Mouse (Mus musculus): ENCODE measurements around the gene Rab39. TPM values are rescaled to one million over a fixed set of nuclear protein-coding genes. Genes with fewer than 3 reads are reported as not detected.

The Rab39 gene
- polyA plus RNA-seq, 1 experiment from 2014 or later, result 1.3 TPM

DNA sequence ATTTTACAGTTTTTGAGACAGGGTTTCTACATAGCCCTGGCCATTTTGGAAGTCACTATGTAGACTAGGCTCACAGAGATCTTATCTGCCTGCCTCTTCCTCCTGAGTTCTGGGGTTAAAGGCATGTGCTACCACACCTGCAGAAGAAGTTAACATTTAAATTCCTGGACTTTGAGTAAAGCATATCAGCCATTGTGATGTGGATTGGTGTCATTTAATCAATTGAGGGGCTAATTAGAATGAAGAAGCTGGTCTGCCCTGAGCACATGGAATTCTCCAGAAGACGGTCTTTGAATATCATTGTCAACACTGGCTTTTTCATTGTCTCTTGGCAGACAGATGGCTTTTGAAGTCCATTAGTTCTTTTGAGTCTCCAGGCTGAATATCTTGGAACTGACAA is 25.2 kb downstream of the Rab39 start:
- H3K4me1 ChIP-seq, result no peaks in the 10 kb centered on the region
- no peaks in the 10 kb centered on the region for H3K36me3 ChIP-seq
- no peak overlapping the region for H3K27ac ChIP-seq
- H3K4me3 ChIP-seq, result no peak overlapping the region
- no peaks in the 10 kb centered on the region for H3K9me3 ChIP-seq
- no peaks in the 10 kb centered on the region for H3K27me3 ChIP-seq
- no peak overlapping the region for H3K9ac ChIP-seq
- no peak for ATAC-seq (ENCODE audit: insufficient number of reproducible peaks, insufficient read depth, low FRiP score, low TSS enrichment)
- H3K4me2 ChIP-seq (replicated peaks), result no peak overlapping the region
- 100% methylated on average over 1 of the region's 1 CpGs for WGBS

DNA sequence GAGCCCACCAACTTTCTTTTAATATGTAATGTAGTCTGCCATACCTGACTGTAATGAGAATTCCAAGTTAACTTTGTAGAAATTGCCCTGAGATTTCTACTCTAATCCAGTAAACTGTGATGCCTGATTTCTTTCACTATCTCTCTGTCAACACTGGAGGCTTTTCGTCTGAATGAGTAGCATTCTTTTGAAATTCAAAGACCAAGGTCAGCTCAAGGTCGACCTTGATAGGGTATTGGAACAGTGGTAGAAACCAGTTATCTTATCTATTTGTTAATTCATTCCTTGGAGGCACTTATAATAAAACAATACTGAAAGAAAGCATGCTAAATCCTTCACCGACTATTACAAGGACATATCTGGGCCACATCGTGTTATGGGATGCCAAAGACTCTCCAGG is 29.1 kb downstream of the Rab39 start:
- ATAC-seq (ENCODE audit: insufficient number of reproducible peaks, insufficient read depth, low FRiP score, low TSS enrichment), result no peak
- WGBS, result 67% methylated on average over 4 of the region's 4 CpGs
- H3K27me3 ChIP-seq, result no peaks in the 10 kb centered on the region

DNA sequence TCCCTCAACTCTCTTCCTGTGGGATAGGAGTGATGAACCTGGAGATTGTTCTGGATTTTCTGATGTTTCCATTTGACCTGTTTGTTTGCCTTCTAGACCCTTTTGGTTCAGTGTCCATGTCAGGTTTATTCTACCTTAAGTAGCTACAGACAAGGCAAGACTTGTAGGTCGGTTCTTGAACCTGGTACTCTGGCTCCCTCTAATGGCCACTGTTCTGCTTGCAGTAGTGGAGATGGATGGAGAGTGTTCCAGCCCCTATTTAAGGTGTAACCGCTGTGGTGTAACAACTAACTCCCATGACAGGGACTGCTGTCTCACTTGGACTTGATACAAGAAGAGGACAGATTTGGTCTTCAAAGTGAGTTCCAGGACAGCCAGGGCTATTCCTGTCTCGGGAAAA is 32.5 kb downstream of the Rab39 start:
- WGBS, result 14% methylated on average over 3 of the region's 3 CpGs
- Histone ChIP-seq H3K4me1 (no peaks in the 10 kb centered on the region), H3K9me3 (no peaks in the 10 kb centered on the region), H3K9ac (no peak overlapping the region), H3K27me3 (no peaks in the 10 kb centered on the region), H3K4me2 (replicated peaks) (no peak overlapping the region), H3K27ac (no peak overlapping the region), H3K36me3 (no peaks in the 10 kb centered on the region), H3K4me3 (no peak overlapping the region)
- no peak for ATAC-seq (ENCODE audit: insufficient number of reproducible peaks, insufficient read depth, low FRiP score, low TSS enrichment)

More for the DNA sequence above, 29.1 kb downstream of the Rab39 start:
- Histone ChIP-seq H3K4me2 (replicated peaks) (no peak overlapping the region), H3K36me3 (no peaks in the 10 kb centered on the region), H3K4me1 (no peaks in the 10 kb centered on the region), H3K27ac (no peak overlapping the region), H3K4me3 (no peak overlapping the region), H3K9me3 (no peaks in the 10 kb centered on the region), H3K9ac (no peak overlapping the region)

DNA sequence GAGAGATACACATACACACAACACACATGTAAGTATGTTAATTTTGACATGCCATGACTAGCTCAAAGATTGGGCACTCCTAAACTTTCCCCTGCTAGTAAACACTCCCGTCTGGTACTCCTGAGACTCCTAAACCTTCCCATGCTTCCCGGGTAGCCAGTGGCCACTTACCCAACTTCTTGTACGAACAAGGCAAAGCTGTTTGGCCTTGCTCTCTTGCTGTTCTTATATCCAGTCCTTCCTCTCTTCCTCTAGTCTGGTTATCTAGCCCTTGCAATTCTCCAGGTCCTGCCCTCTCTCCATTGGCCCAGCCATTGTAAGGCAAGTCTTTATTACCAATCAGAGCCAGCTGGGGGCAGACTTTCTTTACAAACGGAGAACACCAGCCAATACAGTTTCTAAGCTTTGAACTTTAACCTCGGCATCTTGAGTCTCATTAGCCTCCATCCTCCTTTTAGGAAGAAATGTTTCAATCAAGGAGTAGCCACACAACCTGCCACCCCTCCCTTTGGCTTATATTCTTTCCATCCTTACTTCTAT is 36.3 kb downstream of the Rab39 start, which contains the start of gene Cul5:
Gene Cul5, minus strand, starts transcription at position 335 of the 540 bp plus-strand sequence.
- Histone ChIP-seq H3K4me1 (peaks cover 16% of the 10 kb centered on the region), H3K4me2 (replicated peaks) (no peak within 1 kb of the TSS), H3K27ac (no peak within 1 kb of the TSS), H3K9ac (no peak within 1 kb of the TSS), H3K9me3 (no peaks in the 10 kb centered on the region), H3K27me3 (no peaks in the 10 kb centered on the region), H3K4me3 (no peak within 1 kb of the TSS), H3K36me3 (no peaks in the 10 kb centered on the region)
- 50% methylated on average over 5 of the region's 5 CpGs for WGBS
- ATAC-seq (ENCODE audit: insufficient number of reproducible peaks, insufficient read depth, low FRiP score, low TSS enrichment), result no peak

DNA sequence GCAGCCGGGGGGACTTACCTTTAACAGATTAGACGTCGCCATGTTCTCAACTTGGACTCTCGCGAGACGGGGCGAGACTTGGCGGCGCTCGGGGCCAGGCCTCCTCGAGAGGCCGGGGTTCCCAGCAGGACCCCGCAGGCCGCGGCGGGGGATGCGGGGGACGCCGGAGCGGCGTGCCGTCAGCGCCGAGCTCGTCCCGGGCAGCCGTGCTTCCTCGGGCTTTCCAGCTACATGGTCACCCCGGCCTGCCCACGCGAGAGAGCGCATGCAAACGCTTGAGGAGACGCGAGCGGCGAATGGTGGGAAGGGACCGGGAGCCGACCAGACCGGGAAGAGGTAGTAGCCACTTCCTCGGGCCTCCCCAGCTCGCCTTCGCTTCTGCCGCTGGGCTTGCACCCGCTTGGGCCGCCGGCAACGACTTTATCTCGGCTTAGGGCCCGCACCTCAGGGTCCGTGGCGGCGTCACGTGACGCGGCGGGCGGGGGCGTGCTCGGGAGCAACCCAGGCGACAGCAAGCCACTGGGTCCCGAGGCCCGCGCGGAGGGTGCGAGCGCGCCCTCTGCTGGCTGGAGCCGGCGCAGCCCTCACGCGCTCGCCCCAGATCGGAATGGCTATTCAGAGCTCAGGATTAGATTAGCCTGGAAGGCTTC is 38.9 kb downstream of the Rab39 start:
- H3K9me3 ChIP-seq, result no peaks in the 10 kb centered on the region
- peak overlapping the region; percentile 90 for H3K4me2 ChIP-seq (replicated peaks)
- H3K9ac ChIP-seq, result peak overlapping the region; percentile 94
- WGBS, result under 1% methylated on average over 74 of the region's 74 CpGs
- H3K4me3 ChIP-seq, result peak overlapping the region; percentile 90
- ATAC-seq (ENCODE audit: insufficient number of reproducible peaks, insufficient read depth, low FRiP score, low TSS enrichment), result peak; percentile 97
- no peaks in the 10 kb centered on the region for H3K36me3 ChIP-seq
- peak overlapping the region; percentile 96 for H3K27ac ChIP-seq
- H3K4me1 ChIP-seq, result peaks cover 22% of the 10 kb centered on the region
- no peaks in the 10 kb centered on the region for H3K27me3 ChIP-seq

DNA sequence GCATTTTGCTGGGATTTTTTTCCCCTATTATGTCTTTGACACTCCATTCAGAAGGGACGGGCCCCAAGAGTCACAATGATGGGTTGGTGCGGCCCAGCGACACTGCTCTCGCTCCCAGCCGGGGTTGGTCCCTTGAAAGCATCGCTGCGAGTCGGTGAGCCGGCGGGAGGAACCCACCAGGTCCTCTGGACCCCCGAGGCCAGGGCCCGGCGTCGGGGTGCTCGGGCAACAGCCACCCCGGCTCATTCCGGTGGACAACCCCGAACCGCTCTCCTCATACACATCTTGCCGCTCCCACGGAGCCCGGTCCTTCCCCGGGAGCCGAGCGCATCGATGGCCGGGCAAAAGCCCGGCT is 39.4 kb downstream of the Rab39 start:
- Histone ChIP-seq H3K9ac (peak overlapping the region; percentile 94), H3K4me2 (replicated peaks) (peak overlapping the region; percentile 90), H3K27ac (peak overlapping the region; percentile 96), H3K36me3 (no peaks in the 10 kb centered on the region), H3K4me1 (peaks cover 22% of the 10 kb centered on the region), H3K4me3 (peak overlapping the region; percentile 90), H3K9me3 (no peaks in the 10 kb centered on the region), H3K27me3 (no peaks in the 10 kb centered on the region)
- WGBS, result under 1% methylated on average over 28 of the region's 28 CpGs
- peak; percentile 45 for ATAC-seq (ENCODE audit: insufficient number of reproducible peaks, insufficient read depth, low FRiP score, low TSS enrichment)

DNA sequence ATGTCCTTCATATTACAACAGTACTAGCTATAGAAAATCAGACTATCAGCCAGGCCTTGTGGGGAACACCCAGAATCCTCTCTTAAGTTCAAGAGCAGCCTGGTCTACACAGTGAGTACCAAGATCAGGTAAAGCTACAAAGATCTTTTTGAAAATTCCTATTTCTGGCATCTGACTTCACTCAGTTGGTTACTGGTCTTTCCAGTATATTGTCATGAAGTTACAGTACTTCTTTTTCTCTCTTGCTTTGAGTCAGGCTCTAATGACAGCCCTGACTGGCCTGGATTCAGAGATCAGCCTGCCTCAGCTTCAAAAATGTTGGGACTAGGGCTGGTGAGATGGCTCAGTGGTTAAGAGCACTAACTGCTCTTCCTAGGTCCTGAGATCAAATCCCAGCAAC is 40.6 kb downstream of the Rab39 start:
- H3K4me1 ChIP-seq, result peaks cover 22% of the 10 kb centered on the region
- peak overlapping the region; percentile 90 for H3K4me2 ChIP-seq (replicated peaks)
- H3K4me3 ChIP-seq, result peak overlapping the region; percentile 90; the same call in 1 of the 2 replicates
- ATAC-seq (ENCODE audit: insufficient number of reproducible peaks, insufficient read depth, low FRiP score, low TSS enrichment), result no peak
- no peaks in the 10 kb centered on the region for H3K9me3 ChIP-seq
- H3K36me3 ChIP-seq, result no peaks in the 10 kb centered on the region
- H3K27ac ChIP-seq, result no peak overlapping the region
- H3K9ac ChIP-seq, result no peak overlapping the region
- H3K27me3 ChIP-seq, result no peaks in the 10 kb centered on the region

DNA sequence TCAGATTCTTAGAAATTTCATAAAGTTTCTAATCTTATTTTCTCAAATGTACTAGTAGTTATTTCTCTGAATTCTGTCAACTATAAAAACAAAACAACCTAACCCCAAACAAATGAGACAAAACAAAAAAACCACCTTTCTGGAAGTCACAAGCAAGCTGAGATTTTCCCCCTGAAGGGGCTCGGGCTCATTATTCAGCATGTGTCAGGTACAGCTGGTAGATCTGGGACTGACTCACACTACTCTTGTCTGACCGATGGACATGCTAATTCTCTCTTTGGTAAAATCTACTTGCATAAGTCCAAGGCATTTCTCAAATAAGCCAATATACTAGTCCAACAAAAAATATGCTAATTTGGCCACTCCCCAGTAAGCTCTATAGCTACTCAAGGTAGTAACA is 41.2 kb downstream of the Rab39 start:
- peak overlapping the region; percentile 90; the same call in 1 of the 2 replicates for H3K4me2 ChIP-seq (replicated peaks)
- no peaks in the 10 kb centered on the region for H3K9me3 ChIP-seq
- H3K4me3 ChIP-seq, result no peak overlapping the region
- ATAC-seq (ENCODE audit: insufficient number of reproducible peaks, insufficient read depth, low FRiP score, low TSS enrichment), result no peak
- 75% methylated on average over 2 of the region's 2 CpGs for WGBS
- H3K36me3 ChIP-seq, result no peaks in the 10 kb centered on the region
- H3K27ac ChIP-seq, result no peak overlapping the region
- H3K9ac ChIP-seq, result no peak overlapping the region
- no peaks in the 10 kb centered on the region for H3K27me3 ChIP-seq
- H3K4me1 ChIP-seq, result peaks cover 22% of the 10 kb centered on the region

DNA sequence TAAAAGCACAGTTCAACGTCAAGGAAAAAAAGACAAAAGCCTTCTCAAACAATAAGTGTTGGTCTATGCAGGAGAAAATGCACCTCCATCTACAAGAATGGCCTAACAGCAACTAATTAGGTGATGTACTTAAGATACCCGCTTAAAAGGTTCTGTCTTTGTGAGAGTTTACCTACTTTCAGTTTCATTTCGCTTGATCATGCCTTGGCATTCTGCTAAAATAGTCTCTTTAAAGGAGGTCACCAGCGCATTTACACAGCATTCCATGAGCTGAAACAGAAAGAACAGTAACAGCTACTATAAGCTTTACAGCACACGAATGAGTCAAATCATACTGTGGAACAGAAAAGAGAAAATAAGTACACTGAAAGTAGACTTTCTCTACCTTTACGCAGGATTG is 71.2 kb downstream of the Rab39 start:
- WGBS, result 95% methylated on average over 6 of the region's 6 CpGs
- H3K9me3 ChIP-seq, result no peaks in the 10 kb centered on the region
- no peaks in the 10 kb centered on the region for H3K4me1 ChIP-seq
- no peak for ATAC-seq (ENCODE audit: insufficient number of reproducible peaks, insufficient read depth, low FRiP score, low TSS enrichment)
- H3K4me2 ChIP-seq (replicated peaks), result no peak overlapping the region
- peaks cover 46% of the 10 kb centered on the region for H3K36me3 ChIP-seq
- H3K27me3 ChIP-seq, result no peaks in the 10 kb centered on the region
- no peak overlapping the region for H3K4me3 ChIP-seq
- no peak overlapping the region for H3K9ac ChIP-seq
- H3K27ac ChIP-seq, result no peak overlapping the region

Other genes starting within 250 kb of the Rab39 start
- 16.9 and 18.3 TPM in 2 replicates for gene Atm, start 169.5 kb downstream of the Rab39 start, polyA plus RNA-seq (2016; fragmentation: Nextera tagmentation; extraction: Ambion mirVana)
- 21.9 and 24.1 TPM in 2 replicates for gene Npat, start 169.2 kb downstream of the Rab39 start, polyA plus RNA-seq (2016; fragmentation: Nextera tagmentation; extraction: Ambion mirVana)
- gene Acat1, start 95.8 kb downstream of the Rab39 start, polyA plus RNA-seq (2016; fragmentation: Nextera tagmentation; extraction: Ambion mirVana), result 89.4 and 91.0 TPM in 2 replicates
- 44.0 and 45.8 TPM in 2 replicates for gene Cul5, start 36.2 kb downstream of the Rab39 start, polyA plus RNA-seq (2016; fragmentation: Nextera tagmentation; extraction: Ambion mirVana)
- 7.2 and 8.2 TPM in 2 replicates for gene Slc35f2, start 65.3 kb upstream of the Rab39 start, polyA plus RNA-seq (2016; fragmentation: Nextera tagmentation; extraction: Ambion mirVana)
- 10.9 and 13.5 TPM in 2 replicates for gene Sln, start 143.9 kb upstream of the Rab39 start, polyA plus RNA-seq (2016; fragmentation: Nextera tagmentation; extraction: Ambion mirVana)